Mouse (Mus musculus) colon, adult 2 months (tissue): ENCODE measurements around the gene Mrm1. TPM values are rescaled to one million over a fixed set of nuclear protein-coding genes. Genes with fewer than 3 reads are reported as not detected.

ENCODE experiments used
- polyA plus RNA-seq: library from polyadenylated mRNA; depleted of rRNA; stranded (reverse); fragments of >200 nt; gene quantifications from 2 replicates; pipeline ENCODE4 v1.2.3, GENCODE M21; 2012; rRNA removed

The Mrm1 gene
- 12.2 and 15.3 TPM in 2 replicates for polyA plus RNA-seq

GRCm38 (mm10) chr11:84818961-84819692 lies at the start of gene Mrm1:
Mrm1 (minus strand) TSS chr11:84819515.

GRCm38 (mm10) chr11:84828516-84829399 lies 9.4 kb upstream of the Mrm1 start, which contains the start of gene Dhrs11:
Dhrs11 (minus strand) TSS chr11:84828994.

Other genes with a start within 250 kb of the Mrm1 start
- 260 and 270 TPM in 2 replicates for gene Dhrs11, start 9.5 kb upstream of the Mrm1 start, polyA plus RNA-seq
- gene Ggnbp2, start 51.3 kb upstream of the Mrm1 start, polyA plus RNA-seq, result 23.6 and 29.2 TPM in 2 replicates
- gene Myo19, start 60.6 kb upstream of the Mrm1 start, polyA plus RNA-seq, result 43.0 and 48.0 TPM in 2 replicates
- 1.5 and 1.8 TPM in 2 replicates for gene Pigw, start 60.8 kb upstream of the Mrm1 start, polyA plus RNA-seq
- gene Znhit3, start 96.9 kb upstream of the Mrm1 start, polyA plus RNA-seq, result 4.3 and 4.7 TPM in 2 replicates
- gene Car4, start 138.3 kb upstream of the Mrm1 start, polyA plus RNA-seq, result 468 and 519 TPM in 2 replicates